ENCODE assay signal across 25 mouse cellular contexts in the genomic region with DNA sequence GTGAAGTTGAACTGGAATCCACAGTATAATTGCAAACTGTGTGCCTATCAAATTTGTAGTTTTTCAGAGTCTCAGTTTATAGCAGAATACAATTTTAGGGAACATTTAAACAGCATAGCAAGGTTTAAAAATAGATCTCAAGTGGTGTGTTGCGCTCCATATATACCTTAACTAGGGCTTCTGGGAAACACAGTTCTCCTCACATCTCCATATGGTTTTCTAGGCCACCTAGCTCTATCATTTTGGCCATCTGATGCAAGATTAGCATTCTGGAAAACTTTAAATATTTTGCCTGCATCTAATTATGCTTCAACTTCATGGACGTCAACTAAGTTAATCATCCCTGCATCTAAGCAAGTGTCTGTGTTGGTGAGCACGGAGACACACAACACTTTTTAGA.
"Had no signal": no experiment of that assay in that cellular context is flagged by ENCODE, and none has a peak within 500 bp of the region (broad histone marks: within the 10 kb centered on the region; RNA-seq: fewer than 3 reads in every experiment).

No protein-coding gene starts in this region.

- ATAC-seq: hindbrain, embryonic 16.5 days; intestine, embryonic 15.5 days; intestine, postnatal 0 days; liver, embryonic 12.5 days had no signal

- H3K27me3 ChIP-seq: heart, embryonic 13.5 days; heart, embryonic 15.5 days; hindbrain, embryonic 12.5 days; intestine, embryonic 15.5 days; limb, embryonic 12.5 days; liver, embryonic 12.5 days had no signal

- H3K9ac ChIP-seq: heart, embryonic 13.5 days; heart, embryonic 15.5 days; hindbrain, embryonic 12.5 days; hindbrain, embryonic 14.5 days; intestine, embryonic 15.5 days; limb, embryonic 12.5 days; liver, embryonic 12.5 days; liver, embryonic 14.5 days had no signal

- H3K27ac ChIP-seq: heart, adult 2 months; heart, embryonic 13.5 days; heart, embryonic 15.5 days; hindbrain, embryonic 10.5 days; hindbrain, embryonic 12.5 days; hindbrain, embryonic 14.5 days; intestine, embryonic 15.5 days; layer of hippocampus, adult 2 months; limb, embryonic 10.5 days; limb, embryonic 12.5 days; liver, embryonic 12.5 days; liver, embryonic 14.5 days had no signal

- H3K9me3 ChIP-seq: heart, embryonic 13.5 days; heart, embryonic 15.5 days; hindbrain, embryonic 10.5 days; hindbrain, embryonic 12.5 days; intestine, embryonic 15.5 days; limb, embryonic 10.5 days; limb, embryonic 12.5 days; liver, embryonic 12.5 days had no signal

- H3K36me3 ChIP-seq: heart, embryonic 15.5 days; hindbrain, embryonic 10.5 days; hindbrain, embryonic 12.5 days; limb, embryonic 10.5 days; limb, embryonic 12.5 days; liver, embryonic 12.5 days had no signal

- DNase-seq: gastrocnemius, postnatal 14 days; gastrocnemius, postnatal 36 days; heart, adult 2 months; heart, postnatal 14 days; heart, postnatal 4 days; kidney, adult 18-20 months; kidney, adult 8-10 months; kidney, postnatal 10 days; kidney, postnatal 25 days; kidney, postnatal 4 days; liver had no signal

- H3K4me1 ChIP-seq: heart, embryonic 13.5 days; heart, embryonic 15.5 days; hindbrain, embryonic 10.5 days; hindbrain, embryonic 12.5 days; intestine, embryonic 15.5 days; limb, embryonic 10.5 days; liver, embryonic 12.5 days had no signal

- H3K4me3 ChIP-seq: heart, adult 2 months; heart, embryonic 13.5 days; heart, embryonic 15.5 days; hindbrain, embryonic 10.5 days; hindbrain, embryonic 12.5 days; intestine, embryonic 15.5 days; layer of hippocampus, adult 2 months; limb, embryonic 10.5 days; limb, embryonic 12.5 days; liver, embryonic 12.5 days had no signal

- H3K4me2 ChIP-seq: heart, embryonic 11.5 days; heart, embryonic 13.5 days; heart, embryonic 15.5 days; hindbrain, embryonic 12.5 days; hindbrain, embryonic 14.5 days; intestine, embryonic 15.5 days; limb, embryonic 12.5 days; liver, embryonic 12.5 days had no signal
